Mouse (Mus musculus): ENCODE measurements around the gene Capzb.

Gene Capzb

DNA sequence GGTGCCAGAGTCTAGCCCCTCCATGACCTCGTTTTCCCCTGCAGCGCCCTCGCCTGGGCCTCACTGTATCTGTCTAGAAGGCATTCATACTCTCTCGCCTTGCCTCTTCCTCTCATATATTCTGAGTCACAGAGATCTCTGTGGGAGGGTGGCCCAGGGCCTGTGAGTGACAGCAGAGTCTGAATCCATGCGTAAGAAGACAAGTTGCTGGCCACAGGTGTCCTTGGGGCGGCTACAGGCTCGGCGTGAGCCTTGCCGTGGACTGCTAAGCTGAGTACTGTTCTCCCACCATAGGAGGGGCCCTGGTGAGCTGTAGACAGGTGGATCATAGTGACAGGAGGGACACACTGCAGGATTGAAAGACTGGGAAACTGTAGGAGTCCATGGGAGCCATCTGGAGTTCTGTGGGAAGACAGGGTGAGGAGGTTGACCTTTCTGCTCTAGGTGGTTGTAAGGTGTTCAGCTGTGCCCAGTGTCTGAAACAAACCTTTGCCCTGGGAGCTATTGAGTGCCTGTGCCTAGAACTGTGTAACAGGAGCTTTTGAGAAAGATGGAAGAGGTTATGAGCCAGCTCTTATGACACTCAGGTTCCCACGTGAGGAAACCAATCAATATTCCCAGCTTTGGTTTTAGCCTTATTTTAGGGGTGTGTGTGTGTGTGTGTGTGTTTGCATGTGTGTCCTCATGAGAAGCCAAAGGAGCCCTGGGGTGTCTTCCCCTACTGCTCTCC, 80.4 kb downstream of the Capzb start:
- H3K4me1 ChIP-seq (replicated peaks; ENCODE audit: low read depth, low read length): peaks cover 21% of the 10 kb centered on the region
- peaks cover 96% of the 10 kb centered on the region for H3K36me3 ChIP-seq (ENCODE audit: insufficient read depth, low read length)
- no peak for TF ChIP-seq CTCF (conservative IDR thresholded peaks at IDR 0.05; ENCODE audit: low read length)
- TF ChIP-seq POU5F1 (IDR thresholded peaks at IDR 0.05; ENCODE audit: borderline replicate concordance, low read length): no peak
- TF ChIP-seq NANOG (IDR thresholded peaks at IDR 0.05; ENCODE audit: borderline replicate concordance, low read length): no peak
- no peaks in the 10 kb centered on the region for H3K9me3 ChIP-seq (ENCODE audit: low read length)
- H3K4me3 ChIP-seq (replicated peaks; ENCODE audit: low read length): no peak overlapping the region
- no peaks in the 10 kb centered on the region for H3K27me3 ChIP-seq (ENCODE audit: insufficient read depth, low read length)

DNA sequence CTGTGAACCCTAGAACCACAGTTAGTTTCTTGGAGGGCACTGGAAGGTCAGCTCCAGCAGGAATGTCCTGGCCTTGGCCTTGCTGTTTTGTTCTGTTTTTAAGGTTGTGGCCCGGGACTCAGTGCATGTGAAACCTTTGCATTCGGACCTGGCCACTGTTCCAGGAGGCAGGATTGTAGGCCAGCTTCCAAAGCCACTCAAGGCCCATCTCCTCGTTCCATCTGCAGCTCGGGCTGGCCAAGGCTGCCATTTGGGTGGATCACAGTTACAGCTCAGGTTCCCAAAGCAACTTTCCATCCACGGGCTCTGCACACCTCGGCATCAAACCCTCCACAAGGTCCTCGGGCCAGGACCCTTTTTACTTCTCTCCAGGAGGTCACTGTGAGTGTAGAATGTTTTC, 81.9 kb downstream of the Capzb start:
- Histone ChIP-seq H3K4me3 (replicated peaks; ENCODE audit: low read length) (no peak overlapping the region), H3K4me1 (replicated peaks; ENCODE audit: low read depth, low read length) (peaks cover 16% of the 10 kb centered on the region), H3K36me3 (ENCODE audit: insufficient read depth, low read length) (peaks cover 96% of the 10 kb centered on the region), H3K9me3 (ENCODE audit: low read length) (no peaks in the 10 kb centered on the region), H3K27me3 (ENCODE audit: insufficient read depth, low read length) (no peaks in the 10 kb centered on the region)
- TF ChIP-seq POU5F1 (IDR thresholded peaks at IDR 0.05; ENCODE audit: borderline replicate concordance, low read length) (no peak), CTCF (conservative IDR thresholded peaks at IDR 0.05; ENCODE audit: low read length) (no peak), NANOG (IDR thresholded peaks at IDR 0.05; ENCODE audit: borderline replicate concordance, low read length) (no peak)

- no peaks in the 10 kb centered on the region for H3K9me3 ChIP-seq (ENCODE audit: low read length)
- H3K4me3 ChIP-seq (replicated peaks; ENCODE audit: low read length): no peak overlapping the region
- H3K36me3 ChIP-seq (ENCODE audit: insufficient read depth, low read length): peaks cover 98% of the 10 kb centered on the region
- no peak for TF ChIP-seq NANOG (IDR thresholded peaks at IDR 0.05; ENCODE audit: borderline replicate concordance, low read length)
- no peak for TF ChIP-seq CTCF (conservative IDR thresholded peaks at IDR 0.05; ENCODE audit: low read length)
- peaks cover 14% of the 10 kb centered on the region for H3K4me1 ChIP-seq (replicated peaks; ENCODE audit: low read depth, low read length)
- H3K27me3 ChIP-seq (ENCODE audit: insufficient read depth, low read length): no peaks in the 10 kb centered on the region
Measured at GRCm38 (mm10) chr4:139276411-139276810, 83.7 kb downstream of the Capzb start.

DNA sequence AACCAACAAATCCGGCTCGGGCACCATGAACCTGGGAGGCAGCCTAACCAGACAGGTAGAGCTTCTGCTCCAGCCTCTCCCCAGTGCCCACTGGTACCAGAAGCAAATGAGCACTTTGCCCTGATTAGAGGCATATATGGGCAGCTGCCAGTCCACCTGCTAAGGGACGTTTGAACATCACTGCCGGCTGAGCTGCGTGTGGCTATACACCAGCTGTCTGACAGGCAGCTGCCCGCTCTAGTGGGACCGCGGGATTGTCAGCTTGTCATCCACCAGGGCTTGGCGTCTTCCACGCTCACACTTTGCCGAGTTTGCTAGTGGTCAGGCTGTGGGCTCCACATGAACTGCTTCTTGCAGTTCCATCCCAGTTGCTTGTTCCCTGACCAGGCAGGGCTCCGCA, 87.8 kb downstream of the Capzb start:
- TF ChIP-seq NANOG (IDR thresholded peaks at IDR 0.05; ENCODE audit: borderline replicate concordance, low read length) (no peak), POU5F1 (IDR thresholded peaks at IDR 0.05; ENCODE audit: borderline replicate concordance, low read length) (no peak), CTCF (conservative IDR thresholded peaks at IDR 0.05; ENCODE audit: low read length) (no peak)
- Histone ChIP-seq H3K27me3 (ENCODE audit: insufficient read depth, low read length) (no peaks in the 10 kb centered on the region), H3K4me3 (replicated peaks; ENCODE audit: low read length) (no peak overlapping the region), H3K9me3 (ENCODE audit: low read length) (no peaks in the 10 kb centered on the region), H3K36me3 (ENCODE audit: insufficient read depth, low read length) (peaks cover 97% of the 10 kb centered on the region), H3K4me1 (replicated peaks; ENCODE audit: low read depth, low read length) (peaks cover 20% of the 10 kb centered on the region)

DNA sequence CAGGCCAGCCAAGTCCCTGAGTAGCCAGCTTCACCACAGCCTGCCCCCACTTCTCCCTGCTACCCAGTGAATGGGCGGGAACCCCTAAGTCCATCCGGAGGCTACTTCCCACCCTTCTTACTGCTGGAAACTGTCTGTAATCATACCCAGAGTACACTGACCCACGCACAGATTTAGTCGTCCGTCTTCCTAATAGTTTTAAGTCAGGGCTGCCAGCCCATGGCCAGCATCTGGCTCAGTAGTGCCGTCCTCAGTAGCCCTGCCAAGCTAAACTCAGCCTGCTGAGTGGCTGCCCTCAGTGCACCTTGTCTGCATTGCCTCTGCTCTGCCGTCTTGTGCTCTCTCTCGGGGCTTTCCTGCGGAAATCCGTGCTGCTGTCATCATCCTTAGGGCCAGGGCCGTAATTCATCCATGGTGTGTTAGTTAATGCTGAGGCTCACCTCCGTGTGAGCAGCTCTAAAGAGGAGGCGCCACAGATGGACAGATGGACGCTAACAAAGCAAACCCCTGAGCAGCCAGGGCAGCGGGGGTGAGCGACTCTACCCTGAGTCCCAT, 89.2 kb downstream of the Capzb start:
- Histone ChIP-seq H3K4me3 (replicated peaks; ENCODE audit: low read length) (no peak overlapping the region), H3K9me3 (ENCODE audit: low read length) (no peaks in the 10 kb centered on the region)
- TF ChIP-seq NANOG (IDR thresholded peaks at IDR 0.05; ENCODE audit: borderline replicate concordance, low read length): no peak
- no peak for TF ChIP-seq CTCF (conservative IDR thresholded peaks at IDR 0.05; ENCODE audit: low read length)
- TF ChIP-seq POU5F1 (IDR thresholded peaks at IDR 0.05; ENCODE audit: borderline replicate concordance, low read length): no peak

GRCm38 (mm10) chr4:139282955-139283417, 90.3 kb downstream of the Capzb start:
- TF ChIP-seq POU5F1 (IDR thresholded peaks at IDR 0.05; ENCODE audit: borderline replicate concordance, low read length) (no peak), CTCF (conservative IDR thresholded peaks at IDR 0.05; ENCODE audit: low read length) (no peak), NANOG (IDR thresholded peaks at IDR 0.05; ENCODE audit: borderline replicate concordance, low read length) (no peak)

More for the DNA sequence above, 89.2 kb downstream of the Capzb start:
- Histone ChIP-seq H3K4me1 (replicated peaks; ENCODE audit: low read depth, low read length) (peaks cover 28% of the 10 kb centered on the region), H3K36me3 (ENCODE audit: insufficient read depth, low read length) (peaks cover 97% of the 10 kb centered on the region), H3K27me3 (ENCODE audit: insufficient read depth, low read length) (no peaks in the 10 kb centered on the region)

DNA sequence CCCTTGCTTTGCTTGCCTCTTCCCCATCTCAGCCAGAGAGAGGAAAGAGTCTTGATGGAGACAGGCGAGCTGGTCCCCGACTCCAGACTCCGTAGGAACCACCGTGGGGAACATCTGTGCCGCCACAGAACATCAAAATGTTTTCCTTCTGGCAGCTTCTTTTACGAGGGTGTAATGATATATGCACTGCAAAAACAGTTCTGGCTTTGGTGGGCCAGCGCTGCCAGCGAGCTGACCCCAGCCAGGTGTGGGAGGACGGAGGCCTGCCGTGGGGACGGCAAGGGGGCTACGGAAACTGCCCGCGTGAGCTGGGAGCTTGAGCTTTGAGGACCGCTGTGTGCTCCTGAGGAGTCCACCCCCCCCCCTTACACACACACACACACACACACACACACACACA, 92.2 kb downstream of the Capzb start:
- H3K9me3 ChIP-seq (ENCODE audit: low read length): no peaks in the 10 kb centered on the region
- no peak for TF ChIP-seq CTCF (conservative IDR thresholded peaks at IDR 0.05; ENCODE audit: low read length)
- no peak for TF ChIP-seq NANOG (IDR thresholded peaks at IDR 0.05; ENCODE audit: borderline replicate concordance, low read length)
- TF ChIP-seq POU5F1 (IDR thresholded peaks at IDR 0.05; ENCODE audit: borderline replicate concordance, low read length): no peak

More at GRCm38 (mm10) chr4:139282955-139283417, 90.3 kb downstream of the Capzb start:
- Histone ChIP-seq H3K4me1 (replicated peaks; ENCODE audit: low read depth, low read length) (peaks cover 33% of the 10 kb centered on the region), H3K36me3 (ENCODE audit: insufficient read depth, low read length) (peaks cover 98% of the 10 kb centered on the region), H3K4me3 (replicated peaks; ENCODE audit: low read length) (no peak overlapping the region), H3K9me3 (ENCODE audit: low read length) (no peaks in the 10 kb centered on the region), H3K27me3 (ENCODE audit: insufficient read depth, low read length) (no peaks in the 10 kb centered on the region)

GRCm38 (mm10) chr4:139286234-139286633, 93.5 kb downstream of the Capzb start:
- Histone ChIP-seq H3K9me3 (ENCODE audit: low read length) (no peaks in the 10 kb centered on the region), H3K27me3 (ENCODE audit: insufficient read depth, low read length) (no peaks in the 10 kb centered on the region), H3K4me1 (replicated peaks; ENCODE audit: low read depth, low read length) (peaks cover 58% of the 10 kb centered on the region), H3K4me3 (replicated peaks; ENCODE audit: low read length) (no peak overlapping the region), H3K36me3 (ENCODE audit: insufficient read depth, low read length) (peaks cover 99% of the 10 kb centered on the region)
- TF ChIP-seq POU5F1 (IDR thresholded peaks at IDR 0.05; ENCODE audit: borderline replicate concordance, low read length) (no peak), CTCF (conservative IDR thresholded peaks at IDR 0.05; ENCODE audit: low read length) (no peak), NANOG (IDR thresholded peaks at IDR 0.05; ENCODE audit: borderline replicate concordance, low read length) (no peak)

More for the DNA sequence above, 92.2 kb downstream of the Capzb start:
- H3K4me3 ChIP-seq (replicated peaks; ENCODE audit: low read length): no peak overlapping the region
- no peaks in the 10 kb centered on the region for H3K27me3 ChIP-seq (ENCODE audit: insufficient read depth, low read length)
- H3K4me1 ChIP-seq (replicated peaks; ENCODE audit: low read depth, low read length): peaks cover 47% of the 10 kb centered on the region
- peaks cover 99% of the 10 kb centered on the region for H3K36me3 ChIP-seq (ENCODE audit: insufficient read depth, low read length)
